Mouse (Mus musculus) bone marrow macrophage, adult 2 months (primary cell): ENCODE measurements around the gene Gm7694. TPM values are rescaled to one million over a fixed set of nuclear protein-coding genes. Genes with fewer than 3 reads are reported as not detected.

ENCODE experiments used
- H3K27ac ChIP-seq: 2 replicates; pipeline ENCODE4 v1.5.1; 2012; ENCODE audit warnings: low read depth, low read length; ENCODE audit not compliant: insufficient read depth
- H3K4me1 ChIP-seq: 2 replicates; pipeline ENCODE4 v1.6.1; 2012; ENCODE audit warnings: low read length; ENCODE audit not compliant: control insufficient read depth, insufficient read depth
- H3K4me3 ChIP-seq: 2 replicates; pipeline ENCODE4 v1.5.1; 2012; ENCODE audit warnings: mild to moderate bottlenecking, low read length, moderate library complexity; ENCODE audit not compliant: insufficient read depth
- CTCF ChIP-seq: IDR thresholded peaks from 2 replicates; pipeline ENCODE4 v1.5.1; 2012; ENCODE audit warnings: low read depth, mild to moderate bottlenecking, low read length, moderate library complexity
- POLR2A ChIP-seq: IDR thresholded peaks from 2 replicates; pipeline ENCODE4 v1.6.1; 2012; ENCODE audit warnings: mild to moderate bottlenecking, low read depth, low read length, borderline replicate concordance
- polyA plus RNA-seq: library from polyadenylated mRNA; stranded (reverse); fragments of >200 nt; gene quantifications from 2 replicates; pipeline ENCODE4 v1.2.4, GENCODE M21; 2012; ENCODE audit not compliant: missing spikeins, insufficient read depth, insufficient read length

The Gm7694 gene
- 2.0 and 2.3 TPM in 2 replicates for polyA plus RNA-seq

- H3K27ac ChIP-seq, result no peak within 1 kb of the TSS
- H3K4me3 ChIP-seq, result no peak within 1 kb of the TSS
- peaks cover 5% of the 10 kb centered on the region; the same call in 1 of the 2 replicates for H3K4me1 ChIP-seq
- no peak for TF ChIP-seq POLR2A
- no peak for TF ChIP-seq CTCF
These were observed at the start of gene Gm7694 for GRCm38 (mm10) chr1:170306232-170306631. Gene Gm7694, minus strand, starts transcription at chr1:170306332.

GRCm38 (mm10) chr1:170353335-170353734 lies 47.2 kb upstream of the Gm7694 start:
- H3K4me3 ChIP-seq, result no peak overlapping the region
- no peak overlapping the region for H3K27ac ChIP-seq
- no peaks in the 10 kb centered on the region for H3K4me1 ChIP-seq

GRCm38 (mm10) chr1:170351080-170351479 lies 44.9 kb upstream of the Gm7694 start:
- no peaks in the 10 kb centered on the region for H3K4me1 ChIP-seq
- TF ChIP-seq POLR2A (no peak), CTCF (no peak)
- H3K27ac ChIP-seq, result no peak overlapping the region
- H3K4me3 ChIP-seq, result no peak overlapping the region

More at GRCm38 (mm10) chr1:170353335-170353734, 47.2 kb upstream of the Gm7694 start:
- TF ChIP-seq POLR2A, result no peak
- no peak for TF ChIP-seq CTCF

GRCm38 (mm10) chr1:170346266-170346665 lies 40.1 kb upstream of the Gm7694 start:
- H3K4me3 ChIP-seq, result no peak overlapping the region
- no peak overlapping the region for H3K27ac ChIP-seq
- TF ChIP-seq CTCF, result no peak
- TF ChIP-seq POLR2A, result no peak
- no peaks in the 10 kb centered on the region for H3K4me1 ChIP-seq

- Histone ChIP-seq H3K27ac (no peak overlapping the region), H3K4me3 (no peak overlapping the region), H3K4me1 (no peaks in the 10 kb centered on the region)
- TF ChIP-seq CTCF (no peak), POLR2A (no peak)
These were observed 37.8 kb upstream of the Gm7694 start for GRCm38 (mm10) chr1:170343906-170344305.

- no peak overlapping the region for H3K4me3 ChIP-seq
- TF ChIP-seq POLR2A, result no peak
- TF ChIP-seq CTCF, result no peak
- H3K27ac ChIP-seq, result no peak overlapping the region
- no peaks in the 10 kb centered on the region for H3K4me1 ChIP-seq
These were observed 36.9 kb upstream of the Gm7694 start for GRCm38 (mm10) chr1:170343081-170343480.

GRCm38 (mm10) chr1:170339943-170340342 lies 33.8 kb upstream of the Gm7694 start:
- TF ChIP-seq POLR2A (no peak), CTCF (no peak)
- H3K4me1 ChIP-seq, result no peaks in the 10 kb centered on the region
- no peak overlapping the region for H3K27ac ChIP-seq
- H3K4me3 ChIP-seq, result no peak overlapping the region

GRCm38 (mm10) chr1:170332775-170333174 lies 26.6 kb upstream of the Gm7694 start:
- TF ChIP-seq POLR2A (no peak), CTCF (no peak)
- Histone ChIP-seq H3K4me3 (no peak overlapping the region), H3K4me1 (no peaks in the 10 kb centered on the region), H3K27ac (no peak overlapping the region)

- Histone ChIP-seq H3K4me1 (no peaks in the 10 kb centered on the region), H3K4me3 (no peak overlapping the region), H3K27ac (no peak overlapping the region)
- no peak for TF ChIP-seq POLR2A
- no peak for TF ChIP-seq CTCF
These were observed 25.8 kb upstream of the Gm7694 start for GRCm38 (mm10) chr1:170331926-170332325.

GRCm38 (mm10) chr1:170325277-170325676 lies 19.1 kb upstream of the Gm7694 start:
- H3K4me1 ChIP-seq, result no peaks in the 10 kb centered on the region
- H3K27ac ChIP-seq, result no peak overlapping the region
- no peak overlapping the region for H3K4me3 ChIP-seq
- TF ChIP-seq POLR2A (no peak), CTCF (no peak)

- no peak overlapping the region for H3K27ac ChIP-seq
- no peaks in the 10 kb centered on the region for H3K4me1 ChIP-seq
- H3K4me3 ChIP-seq, result no peak overlapping the region
- TF ChIP-seq POLR2A (no peak), CTCF (no peak)
These were observed 18.2 kb upstream of the Gm7694 start for GRCm38 (mm10) chr1:170324312-170324711.
